Mouse (Mus musculus) cerebellum, postnatal 36 days (tissue): ENCODE measurements around the gene Fetub.

ENCODE experiments used
- DNase-seq, 2 experiments: peaks; one replicate each; pipeline ENCODE4 v3.0.0; 2021 to 2022; ENCODE audit warnings: mixed read lengths in 2 of 2

The Fetub gene

DNA sequence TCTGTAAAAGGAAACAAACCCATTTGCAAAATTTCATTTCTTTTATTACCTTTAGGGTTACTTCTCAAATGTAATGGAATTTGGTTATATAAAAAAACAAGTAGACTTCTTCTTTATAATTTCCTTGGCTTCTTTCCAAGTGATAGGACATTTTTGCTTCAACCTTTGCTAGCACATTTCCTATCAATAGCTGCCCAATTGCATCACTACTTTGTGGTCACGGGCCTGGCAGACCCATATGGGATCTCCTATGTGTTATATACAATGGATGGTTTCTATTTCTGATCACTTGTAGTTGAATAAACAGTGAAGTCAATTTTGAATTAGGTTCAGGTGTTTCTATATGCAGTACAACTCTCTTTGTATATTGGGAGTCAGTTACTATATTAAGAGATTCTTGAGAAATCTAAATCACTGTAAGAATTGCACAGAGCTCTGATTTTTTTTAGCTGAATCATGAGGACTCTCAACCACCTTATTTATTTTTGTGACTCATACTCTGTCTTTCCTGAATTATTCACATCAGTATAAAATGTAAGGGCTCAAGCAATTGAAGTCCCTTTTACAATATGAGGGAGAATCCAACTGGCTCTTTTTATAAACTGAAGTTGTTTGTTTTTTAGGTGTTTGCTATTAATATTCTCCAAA lies 49.4 kb downstream of the Fetub start:
- DNase-seq = no peak
